Mouse (Mus musculus): ENCODE measurements around the gene Psenen. TPM values are rescaled to one million over a fixed set of nuclear protein-coding genes. Genes with fewer than 3 reads are reported as not detected.

Gene Psenen
- polyA plus RNA-seq, 1 experiment from 2014 or later = 131 TPM

DNA sequence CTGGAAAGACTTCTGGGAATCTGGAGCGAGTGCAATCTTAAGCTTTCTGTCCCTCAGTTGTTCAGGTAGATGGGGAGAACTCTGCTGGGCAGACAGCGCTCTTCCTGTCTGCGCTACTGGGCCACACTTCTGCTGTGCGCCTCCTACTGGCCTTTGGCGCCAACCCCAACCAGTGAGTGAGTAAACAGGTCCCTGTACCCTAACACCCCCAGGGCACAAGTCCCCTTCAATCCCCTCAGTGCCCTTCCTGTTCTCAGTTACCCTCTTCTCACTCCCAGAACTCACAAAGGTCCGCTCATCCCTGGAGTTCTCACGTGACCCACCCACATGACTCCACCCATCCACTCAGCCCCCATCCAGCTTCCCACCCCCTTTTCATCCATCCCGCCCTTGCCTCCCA lies 45.1 kb downstream of the Psenen start:
- Histone ChIP-seq H3K4me1 (peaks cover 30% of the 10 kb centered on the region), H3K27ac (replicated peaks) (no peak overlapping the region; the same call in 1 of the 2 replicates), H3K4me3 (no peak overlapping the region), H3K36me3 (peaks cover 9% of the 10 kb centered on the region), H3K9me3 (replicated peaks) (no peaks in the 10 kb centered on the region), H3K27me3 (ENCODE audit: low read depth, poor library complexity, severe bottlenecking) (peaks cover 6% of the 10 kb centered on the region; the same call in 1 of the 2 replicates)
- WGBS = 48% methylated on average over 8 of the region's 8 CpGs
- no peak for DNase-seq (ENCODE audit: low spot score)

DNA sequence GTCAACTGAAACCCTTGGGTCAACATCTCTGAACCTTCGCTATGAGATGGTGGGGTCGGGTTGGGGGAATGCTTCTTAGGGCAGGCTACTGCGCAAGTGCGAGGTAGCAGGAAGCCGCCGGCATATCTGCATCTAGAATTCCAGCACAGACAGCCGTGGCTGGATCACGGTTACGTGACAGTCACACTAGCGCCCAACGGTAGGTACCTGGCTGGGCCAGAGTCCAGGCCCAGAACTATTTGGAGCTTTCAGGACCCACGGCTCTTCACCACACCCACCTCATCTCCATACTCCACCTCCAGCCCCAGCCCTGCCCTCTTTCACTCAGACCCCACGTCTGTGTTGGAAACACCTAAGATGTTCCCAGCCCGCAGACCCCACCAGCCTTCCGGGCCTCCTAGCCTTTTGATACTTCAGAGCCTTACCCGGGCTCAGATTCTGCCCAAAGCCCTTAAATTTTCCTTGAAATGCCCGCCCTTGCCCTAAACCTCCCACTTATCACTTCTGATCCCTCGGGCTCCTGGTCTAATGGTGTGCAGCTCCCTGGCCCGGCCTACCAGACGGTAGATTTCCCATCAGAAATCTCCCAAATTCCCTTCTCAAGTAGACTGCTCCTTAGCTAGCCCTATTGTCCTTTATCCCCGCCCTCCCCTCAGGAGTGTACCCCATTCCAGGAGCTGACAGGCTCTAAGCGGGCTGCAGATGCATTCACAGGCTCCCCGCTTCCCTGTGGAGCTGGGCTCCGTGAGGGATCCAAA lies 48.2 kb downstream of the Psenen start:
- Histone ChIP-seq H3K4me3 (no peak overlapping the region), H3K9me3 (replicated peaks) (no peaks in the 10 kb centered on the region), H3K4me1 (peaks cover 14% of the 10 kb centered on the region), H3K36me3 (no peaks in the 10 kb centered on the region), H3K27me3 (ENCODE audit: low read depth, poor library complexity, severe bottlenecking) (peaks cover 6% of the 10 kb centered on the region; the same call in 1 of the 2 replicates), H3K27ac (replicated peaks) (no peak overlapping the region)
- 63% methylated on average over 24 of the region's 24 CpGs for WGBS
- no peak for DNase-seq (ENCODE audit: low spot score)

Small RNA genes within 50 kb of the gene (microRNA-seq; reads per million reads assigned to microRNA genes)
- gene Gm38670 (1.8 reads per million), gene Mir3569 (not detected)

Other genes starting within 250 kb of the Psenen start
- 13.7 and 14.8 TPM in 2 replicates for gene Syne4, start 248.8 kb downstream of the Psenen start, polyA plus RNA-seq (2016; fragmentation: Nextera tagmentation; extraction: Ambion mirVana)
- gene E130208F15Rik, start 241.9 kb downstream of the Psenen start, polyA plus RNA-seq (2016; fragmentation: Nextera tagmentation; extraction: Ambion mirVana) = 2.6 and 4.6 TPM in 2 replicates
- 19.3 and 22.5 TPM in 2 replicates for gene Sdhaf1, start 239.7 kb downstream of the Psenen start, polyA plus RNA-seq (2016; fragmentation: Nextera tagmentation; extraction: Ambion mirVana)
- gene Lrfn3, start 200.9 kb downstream of the Psenen start, polyA plus RNA-seq (2016; fragmentation: Nextera tagmentation; extraction: Ambion mirVana) = 5.4 and 6.2 TPM in 2 replicates
- 15.7 and 19.6 TPM in 2 replicates for gene Tyrobp, start 149.9 kb downstream of the Psenen start, polyA plus RNA-seq (2016; fragmentation: Nextera tagmentation; extraction: Ambion mirVana)
- gene Hcst, start 143.8 kb downstream of the Psenen start, polyA plus RNA-seq (2016; fragmentation: Nextera tagmentation; extraction: Ambion mirVana) = 0.35 TPM in 1 of 2 replicates, not detected in the other
- 1.4 and 1.5 TPM in 2 replicates for gene Nfkbid, start 141.9 kb downstream of the Psenen start, polyA plus RNA-seq (2016; fragmentation: Nextera tagmentation; extraction: Ambion mirVana)
- 69.6 and 124 TPM in 2 replicates for gene Aplp1, start 118.1 kb downstream of the Psenen start, polyA plus RNA-seq (2016; fragmentation: Nextera tagmentation; extraction: Ambion mirVana)
- gene Kirrel2, start 105.9 kb downstream of the Psenen start, polyA plus RNA-seq (2016; fragmentation: Nextera tagmentation; extraction: Ambion mirVana) = 1.7 and 1.9 TPM in 2 replicates
- gene Nphs1, start 105.3 kb downstream of the Psenen start, polyA plus RNA-seq (2016; fragmentation: Nextera tagmentation; extraction: Ambion mirVana) = 0.16 and 0.23 TPM in 2 replicates
- gene Prodh2, start 70.0 kb downstream of the Psenen start, polyA plus RNA-seq (2016; fragmentation: Nextera tagmentation; extraction: Ambion mirVana) = not detected in 2 replicates
- gene Arhgap33, start 28.6 kb downstream of the Psenen start, polyA plus RNA-seq (2016; fragmentation: Nextera tagmentation; extraction: Ambion mirVana) = 36.6 and 62.0 TPM in 2 replicates
- gene Hspb6, start 11.4 kb downstream of the Psenen start, polyA plus RNA-seq (2016; fragmentation: Nextera tagmentation; extraction: Ambion mirVana) = 6.1 and 6.2 TPM in 2 replicates
- gene Proser3, start 11.3 kb downstream of the Psenen start, polyA plus RNA-seq (2016; fragmentation: Nextera tagmentation; extraction: Ambion mirVana) = 13.4 and 17.1 TPM in 2 replicates
- gene Lin37, start 3.8 kb downstream of the Psenen start, polyA plus RNA-seq (2016; fragmentation: Nextera tagmentation; extraction: Ambion mirVana) = 45.9 and 46.7 TPM in 2 replicates
- 93.2 and 99.5 TPM in 2 replicates for gene U2af1l4, start 326 bp downstream of the Psenen start, polyA plus RNA-seq (2016; fragmentation: Nextera tagmentation; extraction: Ambion mirVana)
- 17.0 and 19.6 TPM in 2 replicates for gene Gm49396, start 283 bp downstream of the Psenen start, polyA plus RNA-seq (2016; fragmentation: Nextera tagmentation; extraction: Ambion mirVana)
- gene Igflr1, start 1.8 kb upstream of the Psenen start, polyA plus RNA-seq (2016; fragmentation: Nextera tagmentation; extraction: Ambion mirVana) = 4.4 and 7.2 TPM in 2 replicates
- gene Kmt2b, start 25.1 kb upstream of the Psenen start, polyA plus RNA-seq (2016; fragmentation: Nextera tagmentation; extraction: Ambion mirVana) = 7.4 and 10.6 TPM in 2 replicates
- gene Zbtb32, start 35.3 kb upstream of the Psenen start, polyA plus RNA-seq (2016; fragmentation: Nextera tagmentation; extraction: Ambion mirVana) = 0.26 and 0.61 TPM in 2 replicates
- gene Upk1a, start 49.2 kb upstream of the Psenen start, polyA plus RNA-seq (2016; fragmentation: Nextera tagmentation; extraction: Ambion mirVana) = 0.44 and 0.79 TPM in 2 replicates
- 779 and 792 TPM in 2 replicates for gene Cox6b1, start 62.5 kb upstream of the Psenen start, polyA plus RNA-seq (2016; fragmentation: Nextera tagmentation; extraction: Ambion mirVana)
- not detected in 2 replicates for gene Etv2, start 72.2 kb upstream of the Psenen start, polyA plus RNA-seq (2016; fragmentation: Nextera tagmentation; extraction: Ambion mirVana)
- 140 and 145 TPM in 2 replicates for gene Rbm42, start 86.7 kb upstream of the Psenen start, polyA plus RNA-seq (2016; fragmentation: Nextera tagmentation; extraction: Ambion mirVana)
- 79.8 and 84.0 TPM in 2 replicates for gene Haus5, start 101.4 kb upstream of the Psenen start, polyA plus RNA-seq (2016; fragmentation: Nextera tagmentation; extraction: Ambion mirVana)
- not detected in 2 replicates for gene Pmis2, start 108.0 kb upstream of the Psenen start, polyA plus RNA-seq (2016; fragmentation: Nextera tagmentation; extraction: Ambion mirVana)
- not detected in 2 replicates for gene 2200002J24Rik, start 135.3 kb upstream of the Psenen start, polyA plus RNA-seq (2016; fragmentation: Nextera tagmentation; extraction: Ambion mirVana)
- 0.89 and 1.1 TPM in 2 replicates for gene Atp4a, start 148.6 kb upstream of the Psenen start, polyA plus RNA-seq (2016; fragmentation: Nextera tagmentation; extraction: Ambion mirVana)
- 155 and 164 TPM in 2 replicates for gene Tmem147, start 165.9 kb upstream of the Psenen start, polyA plus RNA-seq (2016; fragmentation: Nextera tagmentation; extraction: Ambion mirVana)
- 0.33 and 0.40 TPM in 2 replicates for gene Gapdhs, start 180.1 kb upstream of the Psenen start, polyA plus RNA-seq (2016; fragmentation: Nextera tagmentation; extraction: Ambion mirVana)
- 0.51 and 0.65 TPM in 2 replicates for gene Sbsn, start 187.8 kb upstream of the Psenen start, polyA plus RNA-seq (2016; fragmentation: Nextera tagmentation; extraction: Ambion mirVana)
- gene Dmkn, start 200.1 kb upstream of the Psenen start, polyA plus RNA-seq (2016; fragmentation: Nextera tagmentation; extraction: Ambion mirVana) = not detected in 2 replicates
- not detected in 2 replicates for gene Krtdap, start 224.3 kb upstream of the Psenen start, polyA plus RNA-seq (2016; fragmentation: Nextera tagmentation; extraction: Ambion mirVana)